Mouse (Mus musculus) heart, embryonic 11.5 days (tissue): ENCODE measurements around the gene Zmiz1. TPM values are rescaled to one million over a fixed set of nuclear protein-coding genes. Genes with fewer than 3 reads are reported as not detected.

ENCODE experiments used
- ATAC-seq: fragments of 200-750 bp; cut with Nextera tagmentation; replicated peaks from 2 replicates; pipeline ENCODE4 v1.8.0; 2017; ENCODE audit warnings: moderate library complexity; ENCODE audit not compliant: insufficient number of reproducible peaks, low FRiP score, low TSS enrichment
- H3K27ac ChIP-seq: fragments of 300-500 bp; sonication (generic); 2 replicates; pipeline ENCODE4 v1.5.1; 2014; ENCODE audit warnings: mild to moderate bottlenecking, low read depth, low read length
- H3K27me3 ChIP-seq: fragments of 300-500 bp; sonication (generic); 2 replicates; pipeline ENCODE4 v1.6.1; 2014; ENCODE audit warnings: mild to moderate bottlenecking, low read length, mixed read lengths; ENCODE audit not compliant: control insufficient read depth, insufficient read depth
- H3K36me3 ChIP-seq: fragments of 300-500 bp; sonication (generic); 2 replicates; pipeline ENCODE4 v1.6.1; 2014; ENCODE audit warnings: mild to moderate bottlenecking, low read length, moderate library complexity, mixed read lengths; ENCODE audit not compliant: control insufficient read depth, insufficient read depth
- H3K4me1 ChIP-seq: fragments of 300-500 bp; sonication (generic); 2 replicates; pipeline ENCODE4 v1.6.1; 2014; ENCODE audit warnings: low read length; ENCODE audit not compliant: control insufficient read depth, insufficient read depth
- H3K4me2 ChIP-seq: fragments of 300-500 bp; sonication (generic); 2 replicates; pipeline ENCODE4 v1.6.1; 2014; ENCODE audit warnings: mild to moderate bottlenecking, moderate library complexity
- H3K4me3 ChIP-seq: fragments of 300-500 bp; sonication (generic); 2 replicates; pipeline ENCODE4 v1.5.1; 2014; ENCODE audit warnings: low read depth, low read length
- H3K9ac ChIP-seq: fragments of 300-500 bp; sonication (generic); 2 replicates; pipeline ENCODE4 v1.6.1; 2014; ENCODE audit warnings: mild to moderate bottlenecking, low read depth, low read length, moderate library complexity
- H3K9me3 ChIP-seq: fragments of 300-500 bp; sonication (generic); replicated peaks from 2 replicates; pipeline ENCODE4 v1.6.1; 2016; ENCODE audit warnings: low read length; ENCODE audit not compliant: control insufficient read depth
- WGBS: fragments of 180-500 bp; shearing (Covaris S2); extraction: QIAGEN DNeasy Blood & Tissue Kit; methylation state at CpG from one replicate; pipeline ENCODE4 v1.1.7; 2014; ENCODE audit not compliant: insufficient replicate concordance; 5-methylcytosine and 5-hydroxymethylcytosine counted together
- polyA plus RNA-seq: library from polyadenylated mRNA; unstranded; fragments of >200 nt; fragmentation: Nextera tagmentation; extraction: Ambion mirVana; gene quantifications from 2 replicates; pipeline ENCODE4 v1.2.1, GENCODE M21; 2014

Zmiz1 gene
- polyA plus RNA-seq, 1 experiment from 2014 or later = 34.9 TPM

GRCm38 (mm10) chr14:25513496-25513895 is 54.5 kb downstream of the Zmiz1 start:
- 55% methylated on average over 8 of the region's 8 CpGs for WGBS
- Histone ChIP-seq H3K4me2 (no peak overlapping the region), H3K9me3 (no peaks in the 10 kb centered on the region), H3K4me3 (no peak overlapping the region), H3K4me1 (peaks cover 90% of the 10 kb centered on the region), H3K27me3 (no peaks in the 10 kb centered on the region), H3K9ac (no peak overlapping the region), H3K27ac (peak overlapping the region; percentile 70), H3K36me3 (no peaks in the 10 kb centered on the region)
- no peak for ATAC-seq

- no peaks in the 10 kb centered on the region for H3K36me3 ChIP-seq
- H3K9me3 ChIP-seq = no peaks in the 10 kb centered on the region
- ATAC-seq = no peak
- WGBS = 79% methylated on average over 2 of the region's 2 CpGs
- no peaks in the 10 kb centered on the region for H3K27me3 ChIP-seq
- no peak overlapping the region for H3K4me3 ChIP-seq
- H3K27ac ChIP-seq = no peak overlapping the region
- H3K4me2 ChIP-seq = no peak overlapping the region
- peaks cover 87% of the 10 kb centered on the region for H3K4me1 ChIP-seq
- H3K9ac ChIP-seq = no peak overlapping the region
Observed at GRCm38 (mm10) chr14:25514943-25515512, 56.0 kb downstream of the Zmiz1 start.

- Histone ChIP-seq H3K9ac (peak overlapping the region; percentile 39; the same call in 1 of the 2 replicates), H3K4me2 (no peak overlapping the region), H3K27me3 (no peaks in the 10 kb centered on the region), H3K4me1 (peaks cover 87% of the 10 kb centered on the region), H3K36me3 (no peaks in the 10 kb centered on the region), H3K27ac (peak overlapping the region; percentile 46; the same call in 1 of the 2 replicates), H3K4me3 (no peak overlapping the region), H3K9me3 (no peaks in the 10 kb centered on the region)
- 63% methylated on average over 9 of the region's 9 CpGs for WGBS
- no peak for ATAC-seq
Observed at GRCm38 (mm10) chr14:25515924-25516323, 56.9 kb downstream of the Zmiz1 start.

GRCm38 (mm10) chr14:25516640-25517591 is 57.9 kb downstream of the Zmiz1 start:
- no peaks in the 10 kb centered on the region for H3K27me3 ChIP-seq
- H3K9ac ChIP-seq = 0 out of 2 replicates have a peak overlapping the region, but pooled peaks have one; percentile 24
- H3K4me2 ChIP-seq = no peak overlapping the region
- peaks cover 87% of the 10 kb centered on the region for H3K4me1 ChIP-seq
- H3K4me3 ChIP-seq = no peak overlapping the region
- WGBS = 15% methylated on average over 13 of the region's 13 CpGs
- ATAC-seq = peak; percentile 43; the same call in 1 of the 2 replicates
- peak overlapping the region; percentile 77 for H3K27ac ChIP-seq
- H3K36me3 ChIP-seq = no peaks in the 10 kb centered on the region
- H3K9me3 ChIP-seq = no peaks in the 10 kb centered on the region

- H3K36me3 ChIP-seq = no peaks in the 10 kb centered on the region
- H3K4me1 ChIP-seq = peaks cover 88% of the 10 kb centered on the region
- WGBS = 80% methylated on average over 5 of the region's 5 CpGs
- H3K9me3 ChIP-seq = no peaks in the 10 kb centered on the region
- H3K27me3 ChIP-seq = no peaks in the 10 kb centered on the region
- no peak overlapping the region for H3K4me2 ChIP-seq
- H3K4me3 ChIP-seq = no peak overlapping the region
- H3K9ac ChIP-seq = no peak overlapping the region
- H3K27ac ChIP-seq = no peak overlapping the region
- no peak for ATAC-seq
Observed at GRCm38 (mm10) chr14:25518645-25519044, 59.7 kb downstream of the Zmiz1 start.

- Histone ChIP-seq H3K4me1 (peaks cover 89% of the 10 kb centered on the region), H3K27me3 (no peaks in the 10 kb centered on the region), H3K9ac (peak overlapping the region; percentile 43; the same call in 1 of the 2 replicates), H3K36me3 (no peaks in the 10 kb centered on the region), H3K4me2 (peak overlapping the region; percentile 9; the same call in 1 of the 2 replicates), H3K9me3 (no peaks in the 10 kb centered on the region), H3K27ac (peak overlapping the region; percentile 71), H3K4me3 (no peak overlapping the region)
- WGBS = 44% methylated on average over 4 of the region's 4 CpGs
- no peak for ATAC-seq
Observed at GRCm38 (mm10) chr14:25519656-25520055, 60.7 kb downstream of the Zmiz1 start.

- H3K27ac ChIP-seq = peak overlapping the region; percentile 71
- WGBS = 80% methylated on average over 4 of the region's 4 CpGs
Observed at GRCm38 (mm10) chr14:25520589-25520988, 61.6 kb downstream of the Zmiz1 start.

GRCm38 (mm10) chr14:25520991-25521390 is 62.0 kb downstream of the Zmiz1 start:
- Histone ChIP-seq H3K36me3 (no peaks in the 10 kb centered on the region), H3K27me3 (no peaks in the 10 kb centered on the region), H3K4me2 (no peak overlapping the region), H3K9me3 (no peaks in the 10 kb centered on the region), H3K27ac (peak overlapping the region; percentile 71), H3K9ac (no peak overlapping the region), H3K4me3 (no peak overlapping the region), H3K4me1 (peaks cover 89% of the 10 kb centered on the region)
- ATAC-seq = no peak
- 74% methylated on average over 9 of the region's 9 CpGs for WGBS

More at GRCm38 (mm10) chr14:25520589-25520988, 61.6 kb downstream of the Zmiz1 start:
- Histone ChIP-seq H3K4me1 (peaks cover 89% of the 10 kb centered on the region), H3K27me3 (no peaks in the 10 kb centered on the region), H3K4me3 (no peak overlapping the region), H3K4me2 (no peak overlapping the region), H3K9me3 (no peaks in the 10 kb centered on the region), H3K36me3 (no peaks in the 10 kb centered on the region), H3K9ac (no peak overlapping the region)
- no peak for ATAC-seq
